Mouse (Mus musculus): Measurements from ENCODE around the gene Edem3.
A peak's percentile ranks its signal among the peaks of the same experiment; 100 is the strongest.

Gene Edem3

GRCm38 (mm10) chr1:151863797-151864147 is 108.6 kb downstream of the Edem3 start:
- peak; percentile 46 to 60 for DNase-seq (ENCODE audit: low spot score in 2 of 2)

- DNase-seq (ENCODE audit: low spot score in 2 of 2): no peak
Observed at GRCm38 (mm10) chr1:151864326-151864725, 109.2 kb downstream of the Edem3 start.

Measured in urinary bladder, postnatal 4 days (tissue).